Mouse (Mus musculus) ES-Bruce4 (cell line): ENCODE data around the gene Tom1.

Experiments used
- CTCF ChIP-seq: IDR thresholded peaks from one replicate; pipeline ENCODE4 v1.8.1; 2011; ENCODE audit warnings: low read depth, low read length
- EP300 ChIP-seq: IDR thresholded peaks from 2 replicates; pipeline ENCODE4 v1.6.1; 2011; ENCODE audit warnings: low read depth, low read length; ENCODE audit not compliant: insufficient read depth
- POLR2A ChIP-seq: IDR thresholded peaks from one replicate; pipeline ENCODE4 v1.8.1; 2011; ENCODE audit warnings: low read length; ENCODE audit not compliant: insufficient read depth

DNA sequence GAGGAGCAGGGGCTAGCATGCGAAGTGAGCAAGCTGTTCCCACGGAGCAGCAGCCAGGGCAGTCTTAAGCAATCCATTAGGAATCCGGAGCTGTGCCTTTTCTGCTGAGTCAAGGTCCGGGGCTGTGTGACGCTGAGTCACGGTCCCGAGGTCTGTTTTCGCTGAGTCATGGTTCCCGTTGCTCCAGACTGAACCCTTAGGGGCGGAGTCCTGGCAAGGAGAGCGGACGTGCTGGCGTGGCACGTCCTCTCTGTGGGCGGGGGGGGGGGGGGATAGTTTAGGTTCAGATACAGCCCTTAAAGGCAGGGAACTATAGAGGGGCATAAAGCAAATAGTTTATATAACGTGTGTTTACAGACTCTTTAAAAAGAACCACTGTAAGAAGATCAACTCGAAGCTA lies 50.3 kb downstream of the Tom1 start:
- TF ChIP-seq CTCF (no peak), EP300 (peak; percentile 95), POLR2A (no peak)
